Mouse (Mus musculus): ENCODE measurements around the gene Ceacam20. TPM values are rescaled to one million over a fixed set of nuclear protein-coding genes. Genes with fewer than 3 reads are reported as not detected.
A peak's percentile ranks its signal among the peaks of the same experiment; 100 is the strongest.

Gene Ceacam20
- polyA plus RNA-seq, 1 experiment from 2014 or later = not detected

GRCm38 (mm10) chr7:19932877-19933809 lies 32.1 kb upstream of the Ceacam20 start:
- POLR2A ChIA-PET = interaction anchor here (0.6 kb wide), 1 partner anchor 20 kb away, joined by 4 read pairs; no protein-coding TSS in a partner anchor
- DNase-seq (ENCODE audit: low read depth, low spot score) = peak; percentile 90
- in situ Hi-C loops (cut with MboI; ENCODE audit: low pct_unique_long_range_greater_than_20kb) = no loop called here
- peak; percentile 89 for ATAC-seq
- no peak for TF ChIP-seq CTCF (IDR thresholded peaks at IDR 0.05)
- CTCF ChIA-PET = no interaction called here
- no peaks in the 10 kb centered on the region for H3K27me3 ChIP-seq

- CTCF ChIA-PET = interaction anchor here (1.1 to 1.3 kb wide), 2 partner anchors 12 to 59 kb away, joined by 3 read pairs; no protein-coding TSS in a partner anchor
- H3K27me3 ChIP-seq = no peaks in the 10 kb centered on the region
- DNase-seq (ENCODE audit: low read depth, low spot score) (no peak), ATAC-seq (no peak)
- in situ Hi-C loops (cut with MboI; ENCODE audit: low pct_unique_long_range_greater_than_20kb) = no loop called here
- no peak for TF ChIP-seq CTCF (IDR thresholded peaks at IDR 0.05)
- POLR2A ChIA-PET = no interaction called here
Measured at GRCm38 (mm10) chr7:19935171-19935751, 30.0 kb upstream of the Ceacam20 start.

- in situ Hi-C loops (cut with MboI; ENCODE audit: low pct_unique_long_range_greater_than_20kb) = no loop called here
- TF ChIP-seq CTCF (IDR thresholded peaks at IDR 0.05) = no peak
Measured at GRCm38 (mm10) chr7:19935961-19936360, 29.3 kb upstream of the Ceacam20 start.

GRCm38 (mm10) chr7:19937229-19937821 lies 27.9 kb upstream of the Ceacam20 start:
- ATAC-seq (no peak), DNase-seq (ENCODE audit: low read depth, low spot score) (no peak)
- TF ChIP-seq CTCF (IDR thresholded peaks at IDR 0.05) = no peak
- POLR2A ChIA-PET = no interaction called here
- H3K27me3 ChIP-seq = no peaks in the 10 kb centered on the region
- in situ Hi-C loops (cut with MboI; ENCODE audit: low pct_unique_long_range_greater_than_20kb) = no loop called here
- CTCF ChIA-PET = no interaction called here

More at GRCm38 (mm10) chr7:19935961-19936360, 29.3 kb upstream of the Ceacam20 start:
- ATAC-seq = no peak
- POLR2A ChIA-PET = no interaction called here
- DNase-seq (ENCODE audit: low read depth, low spot score) = no peak
- CTCF ChIA-PET = no interaction called here
- no peaks in the 10 kb centered on the region for H3K27me3 ChIP-seq

- no peak for TF ChIP-seq CTCF (IDR thresholded peaks at IDR 0.05)
- H3K27me3 ChIP-seq = no peaks in the 10 kb centered on the region
- ATAC-seq (peak; percentile 60), DNase-seq (ENCODE audit: low read depth, low spot score) (no peak)
- CTCF ChIA-PET = interaction anchor here (0.9 to 2.2 kb wide), 2 partner anchors 13 to 28 kb away, joined by 3 to 6 read pairs; no protein-coding TSS in a partner anchor
- in situ Hi-C loops (cut with MboI; ENCODE audit: low pct_unique_long_range_greater_than_20kb) = no loop called here
- POLR2A ChIA-PET = interaction anchor here (1.1 kb wide), 1 partner anchor 17 kb away, joined by 5 read pairs; no protein-coding TSS in a partner anchor
Measured at GRCm38 (mm10) chr7:19939555-19940235, 25.5 kb upstream of the Ceacam20 start.

- POLR2A ChIA-PET = no interaction called here
- no peaks in the 10 kb centered on the region for H3K27me3 ChIP-seq
- ATAC-seq = no peak
- CTCF ChIA-PET = interaction anchor here (0.9 to 2.2 kb wide), 2 partner anchors 12 to 29 kb away, joined by 3 to 6 read pairs; no protein-coding TSS in a partner anchor
- no peak for DNase-seq (ENCODE audit: low read depth, low spot score)
- in situ Hi-C loops (cut with MboI; ENCODE audit: low pct_unique_long_range_greater_than_20kb) = no loop called here
- TF ChIP-seq CTCF (IDR thresholded peaks at IDR 0.05) = no peak
Measured at GRCm38 (mm10) chr7:19940256-19940655, 25.0 kb upstream of the Ceacam20 start.

GRCm38 (mm10) chr7:19944709-19945108 lies 20.5 kb upstream of the Ceacam20 start:
- ChIA-PET CTCF (no interaction called here), POLR2A (no interaction called here)
- TF ChIP-seq CTCF (IDR thresholded peaks at IDR 0.05) = no peak
- DNase-seq (ENCODE audit: low read depth, low spot score) = no peak
- H3K27me3 ChIP-seq = no peaks in the 10 kb centered on the region
- ATAC-seq = no peak
- in situ Hi-C loops (cut with MboI; ENCODE audit: low pct_unique_long_range_greater_than_20kb) = no loop called here

- DNase-seq (ENCODE audit: low read depth, low spot score) (no peak), ATAC-seq (no peak)
- no peak for TF ChIP-seq CTCF (IDR thresholded peaks at IDR 0.05)
- no peaks in the 10 kb centered on the region for H3K27me3 ChIP-seq
- in situ Hi-C loops (cut with MboI; ENCODE audit: low pct_unique_long_range_greater_than_20kb) = no loop called here
- POLR2A ChIA-PET = no interaction called here
- CTCF ChIA-PET = no interaction called here
Measured at GRCm38 (mm10) chr7:19945201-19945600, 20.0 kb upstream of the Ceacam20 start.

GRCm38 (mm10) chr7:19945821-19946515 lies 19.2 kb upstream of the Ceacam20 start:
- TF ChIP-seq CTCF (IDR thresholded peaks at IDR 0.05) = no peak
- H3K27me3 ChIP-seq = no peaks in the 10 kb centered on the region
- in situ Hi-C loops (cut with MboI; ENCODE audit: low pct_unique_long_range_greater_than_20kb) = no loop called here
- ChIA-PET CTCF (no interaction called here), POLR2A (no interaction called here)
- ATAC-seq = no peak
- DNase-seq (ENCODE audit: low read depth, low spot score) = no peak

- no peaks in the 10 kb centered on the region for H3K27me3 ChIP-seq
- CTCF ChIA-PET = no interaction called here
- no peak for TF ChIP-seq CTCF (IDR thresholded peaks at IDR 0.05)
- no peak for DNase-seq (ENCODE audit: low read depth, low spot score)
- POLR2A ChIA-PET = no interaction called here
- ATAC-seq = no peak
- in situ Hi-C loops (cut with MboI; ENCODE audit: low pct_unique_long_range_greater_than_20kb) = no loop called here
Measured at GRCm38 (mm10) chr7:19948956-19949355, 16.3 kb upstream of the Ceacam20 start.
